Mouse (Mus musculus) layer of hippocampus, postnatal 10 days (tissue): Measurements from ENCODE around the gene Lef1. TPM values are rescaled to one million over a fixed set of nuclear protein-coding genes. Genes with fewer than 3 reads are reported as not detected.

ENCODE experiments used
- DNase-seq, 2 experiments: peaks; one replicate each; pipeline ENCODE4 v3.0.0; 2021; ENCODE audit warnings: low spot score in 2 of 2
- total RNA-seq, 2 experiments: library from RNA; stranded (reverse); gene quantifications; 2 replicates each; pipeline ENCODE4 v1.2.3; 2021

Gene Lef1
- total RNA-seq, 2 experiments from 2014 or later, result 7.4 to 8.8 TPM

DNA sequence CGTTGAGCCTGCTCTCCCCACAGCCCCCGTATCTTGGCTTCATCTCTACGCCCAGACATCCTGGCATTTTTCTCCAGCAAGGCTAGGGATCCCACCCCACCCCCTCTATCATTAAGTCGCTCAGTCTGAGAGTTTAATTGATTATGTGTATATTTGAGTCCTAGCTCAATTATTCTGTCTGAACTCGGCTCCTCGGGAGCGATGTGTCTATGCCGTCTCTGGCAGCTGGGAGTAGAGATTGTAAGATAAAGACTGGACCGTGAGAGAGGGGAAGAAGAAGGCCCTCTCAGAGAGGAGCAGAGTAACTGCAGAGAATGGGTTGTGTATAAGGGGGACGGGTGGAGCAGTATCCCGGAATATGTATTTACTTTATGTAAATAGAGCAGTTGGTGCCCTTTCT lies 80.0 kb downstream of the Lef1 start:
- no peak for DNase-seq

- DNase-seq, result no peak
Measured at GRCm38 (mm10) chr3:131190671-131191367, 80.5 kb downstream of the Lef1 start.

- DNase-seq, result no peak
Measured at GRCm38 (mm10) chr3:131191454-131191853, 81.2 kb downstream of the Lef1 start.

GRCm38 (mm10) chr3:131196050-131196449 lies 85.8 kb downstream of the Lef1 start:
- no peak for DNase-seq

GRCm38 (mm10) chr3:131196507-131197019 lies 86.3 kb downstream of the Lef1 start:
- no peak for DNase-seq

GRCm38 (mm10) chr3:131198991-131199390 lies 88.7 kb downstream of the Lef1 start:
- DNase-seq, result no peak

- DNase-seq, result no peak
Measured at GRCm38 (mm10) chr3:131199590-131200288, 89.5 kb downstream of the Lef1 start.

GRCm38 (mm10) chr3:131202311-131202710 lies 92.0 kb downstream of the Lef1 start:
- no peak for DNase-seq

DNA sequence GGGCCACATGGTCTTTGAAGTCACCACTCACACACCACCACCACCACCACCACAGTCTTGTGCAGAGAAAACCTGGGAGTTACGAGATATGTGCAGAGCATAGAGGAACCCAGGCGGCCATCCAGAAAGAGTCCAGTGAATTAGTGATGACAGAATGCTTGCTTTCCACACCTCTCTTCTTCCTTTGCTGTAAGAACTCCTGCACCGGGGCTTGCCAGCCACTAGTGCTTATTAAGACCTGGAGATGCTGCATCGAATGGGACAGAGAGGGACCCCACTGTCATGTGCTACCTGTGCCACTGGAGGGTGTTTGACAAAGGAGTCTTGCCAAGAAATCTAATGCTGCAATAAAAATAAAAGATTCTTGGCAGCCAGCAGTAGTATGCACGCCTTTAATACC lies 97.6 kb downstream of the Lef1 start:
- no peak for DNase-seq

- DNase-seq, result no peak
Measured at GRCm38 (mm10) chr3:131208265-131208891, 98.1 kb downstream of the Lef1 start.

- DNase-seq, result no peak
Measured at GRCm38 (mm10) chr3:131212200-131212599, 101.9 kb downstream of the Lef1 start.

DNA sequence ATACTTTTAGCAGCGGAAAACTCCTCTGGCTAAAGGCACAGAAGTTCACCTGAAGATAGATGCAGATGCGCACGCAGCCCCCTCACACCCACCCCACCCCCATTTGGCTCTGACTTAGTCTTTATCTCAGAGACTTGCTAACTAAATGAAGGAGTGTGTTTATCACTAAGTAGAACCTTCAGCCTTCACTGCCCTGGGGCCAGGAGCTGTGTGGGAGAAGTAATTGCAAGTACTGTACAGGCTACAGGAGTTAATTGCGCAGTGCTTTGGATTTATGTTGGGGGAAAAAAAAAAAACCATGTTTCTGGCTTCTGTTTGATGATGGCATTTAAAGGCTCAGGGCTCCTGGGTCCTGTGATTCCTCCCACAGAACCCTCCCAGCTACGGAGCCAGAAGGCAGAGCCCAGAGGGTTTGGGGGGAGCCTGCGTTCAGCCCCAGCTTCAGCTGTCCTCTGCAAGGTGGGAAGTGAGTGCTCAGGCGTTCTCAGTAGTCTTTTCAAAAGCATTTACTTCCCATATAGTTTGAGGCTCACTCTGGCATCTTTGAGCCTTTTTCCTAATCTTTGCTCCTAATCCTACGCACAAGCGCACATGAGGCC lies 103.9 kb downstream of the Lef1 start:
- DNase-seq, result no peak

DNA sequence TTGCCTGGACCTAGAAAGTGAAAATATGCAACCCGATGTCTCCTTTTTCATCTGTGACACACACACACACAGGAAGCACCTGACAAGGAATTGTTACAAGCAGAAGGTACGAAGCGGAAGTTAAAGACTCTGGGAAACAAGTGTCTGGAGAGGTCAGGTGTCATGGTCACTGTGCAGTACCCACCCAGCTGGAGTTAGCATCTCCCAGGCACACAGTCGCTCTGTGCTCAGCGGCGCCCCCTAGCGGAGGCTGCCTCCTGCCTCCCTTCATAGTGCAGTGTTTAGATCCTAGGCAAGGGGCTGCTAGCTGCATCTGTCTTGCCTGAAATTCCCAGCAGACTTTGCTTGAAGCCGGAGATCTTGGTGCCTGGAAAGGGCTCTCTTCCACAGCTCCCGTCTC lies 104.6 kb downstream of the Lef1 start:
- peak; percentile 41 to 47 for DNase-seq

DNA sequence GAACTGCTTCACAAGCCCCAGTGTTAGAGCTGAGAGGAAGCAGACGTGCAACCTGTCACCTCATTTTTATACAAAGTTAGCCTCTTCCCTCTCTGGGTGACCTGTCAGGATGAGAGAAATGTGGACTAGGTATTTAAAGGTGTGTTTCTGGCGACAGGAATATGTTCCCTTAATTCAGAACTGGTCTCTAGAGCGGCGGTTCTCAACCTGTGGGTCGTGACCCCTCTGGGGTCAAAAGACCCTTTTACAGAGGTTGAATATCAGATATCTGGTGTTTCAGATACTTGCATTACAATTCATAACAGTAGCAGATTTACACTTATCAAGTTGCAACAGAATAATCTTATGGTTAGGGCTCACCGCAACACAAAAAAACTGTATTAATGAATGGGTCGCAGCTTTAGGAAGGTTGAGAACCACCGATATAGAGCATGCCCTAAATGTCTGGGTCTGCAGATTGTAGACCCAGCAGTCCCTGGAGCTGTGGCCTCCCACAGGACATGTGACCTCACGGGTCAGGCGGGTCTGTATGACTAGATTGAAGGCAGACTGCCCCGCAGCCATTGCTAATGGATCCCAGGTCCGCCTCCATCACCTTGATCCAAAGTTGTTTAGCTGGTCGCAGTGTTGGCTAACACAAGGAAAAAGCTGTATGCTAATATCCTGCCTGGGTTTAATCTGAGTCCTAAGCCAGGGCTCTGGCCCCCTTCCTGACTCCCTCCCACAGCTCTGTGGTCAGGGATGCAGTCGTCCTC lies 108.5 kb downstream of the Lef1 start:
- DNase-seq, result no peak

GRCm38 (mm10) chr3:131228083-131228482 lies 117.8 kb downstream of the Lef1 start:
- DNase-seq, result no peak

DNA sequence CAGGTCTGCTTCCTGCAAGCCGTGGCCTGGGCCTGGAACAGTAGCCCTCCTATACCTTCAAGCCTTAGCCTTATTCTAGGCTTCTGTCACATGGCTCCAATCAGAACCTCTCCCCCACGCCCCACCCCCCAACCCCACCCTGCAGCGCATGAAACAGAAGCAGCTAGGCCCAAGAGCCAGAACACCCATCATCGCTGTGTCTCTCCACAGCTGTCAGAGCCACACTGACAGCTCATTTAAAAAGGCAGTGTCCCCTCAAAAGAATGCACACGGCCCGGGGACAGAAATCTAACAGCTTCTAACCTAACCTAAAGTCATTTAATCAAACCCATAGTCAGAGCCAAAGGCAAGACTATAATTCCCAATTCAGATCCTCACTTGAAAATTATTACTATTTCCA lies 126.8 kb downstream of the Lef1 start:
- no peak for DNase-seq

DNA sequence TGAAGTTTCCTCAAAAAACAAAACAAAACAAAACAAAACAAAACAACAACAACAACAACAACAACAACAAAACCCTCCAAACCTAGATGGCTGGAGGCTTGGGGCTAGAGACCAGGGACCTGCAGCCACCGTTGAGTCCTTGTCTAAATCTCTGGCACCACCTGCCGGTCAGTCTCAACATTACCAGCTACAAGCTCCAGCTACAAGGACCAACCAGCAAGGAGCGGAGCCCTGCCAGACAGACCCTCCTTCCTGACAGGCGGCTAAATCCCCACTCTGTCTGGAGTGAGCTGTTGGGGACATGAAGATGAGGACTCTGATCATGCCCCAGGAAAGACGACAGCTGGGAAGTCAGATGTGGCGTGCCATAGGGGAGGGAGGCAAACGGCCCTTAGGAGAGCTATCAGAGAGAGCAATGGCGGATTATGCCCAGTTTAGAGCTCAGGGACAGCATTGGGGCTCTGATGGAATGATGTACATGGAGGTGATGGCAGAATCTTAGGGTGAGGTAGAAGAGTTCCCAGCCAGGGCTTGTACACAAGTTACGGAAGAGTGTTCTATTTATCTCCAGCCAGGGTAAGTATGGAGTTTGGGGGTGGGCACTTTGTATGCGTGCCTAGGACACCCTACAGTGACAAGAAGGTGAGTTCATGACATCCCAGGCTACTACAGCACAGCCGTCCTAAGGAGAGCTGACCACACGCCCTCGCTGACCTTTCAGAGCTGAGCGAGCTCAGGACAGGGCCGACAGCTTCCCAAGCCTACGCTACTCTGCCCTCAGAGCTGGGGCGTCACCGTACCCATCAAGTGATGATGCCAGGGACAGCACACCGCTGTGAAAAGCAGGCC lies 127.7 kb downstream of the Lef1 start:
- peak; percentile 89 to 92 for DNase-seq

DNA sequence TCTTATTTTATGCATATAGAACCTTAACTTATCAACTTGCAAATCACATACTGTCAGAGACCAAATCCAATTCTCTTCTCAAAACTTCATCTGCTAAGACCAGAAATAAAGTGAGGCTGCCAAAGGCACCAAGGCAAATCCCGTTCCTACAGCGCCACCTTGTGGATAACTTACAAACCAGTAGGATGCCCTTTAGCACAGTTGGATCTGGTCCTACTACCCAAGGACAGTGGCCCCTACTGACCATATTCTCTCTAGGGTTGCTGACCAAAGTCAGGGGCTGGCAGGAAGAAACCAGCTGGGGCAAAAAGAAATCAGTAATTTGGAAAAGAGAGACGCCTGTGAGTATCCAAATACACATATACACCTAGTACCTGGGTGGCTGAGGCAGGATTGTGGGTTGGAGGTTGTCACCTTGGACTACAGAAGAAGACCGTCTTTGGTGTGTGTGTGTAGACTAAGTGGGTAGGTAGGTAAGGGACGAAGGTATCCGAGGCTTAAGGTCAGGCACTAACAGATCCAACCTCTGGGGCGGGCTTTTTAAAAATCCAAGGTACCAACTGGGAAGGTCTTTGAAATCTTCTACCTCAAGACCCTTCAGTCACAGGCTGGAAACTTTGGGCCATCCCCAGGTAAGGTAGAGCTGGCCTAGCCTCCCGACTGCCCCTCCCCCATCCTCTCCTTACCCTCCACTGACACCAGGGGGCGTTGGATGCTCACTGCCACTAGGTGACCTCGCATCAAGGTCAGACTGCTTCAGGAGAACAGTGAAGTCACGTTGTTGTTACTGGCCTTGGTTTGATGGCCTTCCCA lies 135.7 kb downstream of the Lef1 start:
- DNase-seq, result peak; percentile 76 to 77

DNA sequence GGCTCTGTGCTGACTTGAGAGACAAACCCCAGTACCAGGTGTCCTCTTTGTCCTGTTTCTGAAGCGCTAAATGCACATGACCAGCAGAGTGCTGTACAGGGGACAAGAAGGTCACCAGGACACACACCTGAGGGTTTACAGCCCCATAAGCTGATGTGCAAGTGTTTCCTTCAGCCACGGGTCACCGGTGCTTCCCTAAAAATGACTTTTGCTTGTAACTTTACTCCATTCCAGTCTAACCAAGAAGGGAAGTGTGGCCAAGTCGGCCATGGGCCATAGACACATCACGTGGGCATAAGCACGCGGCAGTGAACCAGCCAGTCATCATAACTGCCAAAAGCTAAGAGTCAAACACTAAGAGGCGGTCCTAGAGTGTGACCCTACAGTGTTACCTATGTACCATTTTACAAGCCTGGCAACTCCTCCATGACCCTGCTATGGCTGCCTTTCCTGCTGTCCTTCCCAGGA lies 136.3 kb downstream of the Lef1 start:
- no peak for DNase-seq
